Mouse (Mus musculus): ENCODE measurements around the gene Gm21983.
A peak's percentile ranks its signal among the peaks of the same experiment; 100 is the strongest.

Gene Gm21983

GRCm38 (mm10) chr7:27180837-27181695 is at the start of gene Gm21983, which contains the start of gene Mia:
Gene Gm21983, minus strand, starts transcription at chr7:27181086.
Gene Mia, minus strand, starts transcription at chr7:27181157.
- no peak for DNase-seq

GRCm38 (mm10) chr7:27228865-27229264 is 48.0 kb upstream of the Gm21983 start:
- no peak for DNase-seq

- peak; percentile 92 for DNase-seq
Observed at GRCm38 (mm10) chr7:27228281-27228821, 47.5 kb upstream of the Gm21983 start, which contains the start of gene Itpkc. Gene Itpkc, minus strand, starts transcription at chr7:27228661.

- no peak for DNase-seq
Observed at GRCm38 (mm10) chr7:27227676-27228075, 46.8 kb upstream of the Gm21983 start.

GRCm38 (mm10) chr7:27227276-27227675 is 46.4 kb upstream of the Gm21983 start:
- DNase-seq, result no peak

- no peak for DNase-seq
Observed at GRCm38 (mm10) chr7:27224877-27225575, 44.1 kb upstream of the Gm21983 start.

- DNase-seq, result no peak
Observed at GRCm38 (mm10) chr7:27222538-27222937, 41.7 kb upstream of the Gm21983 start.

- DNase-seq, result no peak
Observed at GRCm38 (mm10) chr7:27221939-27222338, 41.1 kb upstream of the Gm21983 start.

- DNase-seq, result no peak
Observed at GRCm38 (mm10) chr7:27219937-27220336, 39.1 kb upstream of the Gm21983 start.

GRCm38 (mm10) chr7:27218586-27218985 is 37.7 kb upstream of the Gm21983 start:
- DNase-seq, result no peak

- DNase-seq, result no peak
Observed at GRCm38 (mm10) chr7:27212626-27213025, 31.7 kb upstream of the Gm21983 start.

GRCm38 (mm10) chr7:27203730-27204449 is 23.0 kb upstream of the Gm21983 start:
- peak; percentile 39 for DNase-seq

GRCm38 (mm10) chr7:27198779-27199178 is 17.9 kb upstream of the Gm21983 start:
- DNase-seq, result no peak

GRCm38 (mm10) chr7:27198355-27198754 is 17.5 kb upstream of the Gm21983 start:
- no peak for DNase-seq

GRCm38 (mm10) chr7:27197634-27198033 is 16.7 kb upstream of the Gm21983 start:
- no peak for DNase-seq

GRCm38 (mm10) chr7:27197136-27197535 is 16.2 kb upstream of the Gm21983 start:
- DNase-seq, result no peak

GRCm38 (mm10) chr7:27195681-27196611 is 15.1 kb upstream of the Gm21983 start, which contains the start of the genes BC024978 and Snrpa:
Gene BC024978, plus strand, starts transcription at chr7:27195781.
Gene Snrpa, minus strand, starts transcription at chr7:27196271.
- DNase-seq, result peak; percentile 96

- no peak for DNase-seq
Observed at GRCm38 (mm10) chr7:27193731-27194130, 12.8 kb upstream of the Gm21983 start.

- no peak for DNase-seq
Observed at GRCm38 (mm10) chr7:27192434-27192833, 11.5 kb upstream of the Gm21983 start.

- no peak for DNase-seq
Observed at GRCm38 (mm10) chr7:27189271-27189931, 8.5 kb upstream of the Gm21983 start.

GRCm38 (mm10) chr7:27185986-27186385 is 5.1 kb upstream of the Gm21983 start:
- no peak for DNase-seq
